ENCODE assay signal across 12 mouse cellular contexts in the genomic region with DNA sequence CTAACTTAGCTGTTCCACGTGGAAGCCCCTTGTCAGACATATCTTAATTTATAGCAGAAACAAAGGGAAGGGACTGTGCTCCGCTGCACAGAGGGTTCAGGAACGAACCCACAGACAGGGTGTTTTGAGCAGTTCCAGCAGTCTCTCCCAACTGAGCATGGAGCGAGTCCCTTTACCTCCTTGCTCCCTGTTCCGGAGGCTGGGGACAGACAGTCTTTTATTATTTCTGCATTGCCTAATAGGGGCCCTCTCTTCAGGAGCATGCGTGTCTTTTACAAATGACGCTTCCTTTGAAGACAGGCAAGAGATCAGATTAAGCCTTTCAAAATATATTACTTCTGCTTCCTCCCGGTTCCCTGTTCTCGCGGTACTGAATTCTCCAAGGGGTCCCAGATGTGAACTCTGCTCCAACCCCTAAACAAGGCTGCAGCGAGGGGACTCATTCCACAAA.
DNase-seq lines count a peak whose midpoint lies in the region; ATAC-seq and TF ChIP-seq lines count a peak whose summit lies in the region.
"Had no signal": no experiment of that assay in that cellular context is flagged by ENCODE, and none has a peak within 500 bp of the region (broad histone marks: within the 10 kb centered on the region; RNA-seq: fewer than 3 reads in every experiment).

No protein-coding gene starts in this region.

- H3K36me3 ChIP-seq in lung, embryonic 14.5 days (ENCODE audit: insufficient read depth) = no peaks in the 10 kb centered on the region
- no peaks in the 10 kb centered on the region for H3K36me3 ChIP-seq in embryonic facial prominence, embryonic 11.5 days (replicated peaks; ENCODE audit: control insufficient read depth, insufficient read depth, low read depth, low read length)
- no peaks in the 10 kb centered on the region for H3K36me3 ChIP-seq in hindbrain, embryonic 14.5 days (replicated peaks; ENCODE audit: control insufficient read depth, insufficient read depth)
- no peaks in the 10 kb centered on the region for H3K36me3 ChIP-seq in neural tube, embryonic 13.5 days
- H3K36me3 ChIP-seq: lung, embryonic 15.5 days had no signal

- peak; percentile 31; the same call in 1 of the 2 replicates for ATAC-seq in lung, embryonic 14.5 days (ENCODE audit: insufficient read depth)
- peak; percentile 56; the same call in 1 of the 2 replicates for ATAC-seq in embryonic facial prominence, embryonic 11.5 days (replicated peaks; ENCODE audit: insufficient number of reproducible peaks, low FRiP score, low TSS enrichment, low read depth)
- ATAC-seq in hindbrain, embryonic 14.5 days (ENCODE audit: low FRiP score) = peak; percentile 21; the same call in 1 of the 2 replicates
- no peak for ATAC-seq in neural tube, embryonic 13.5 days (ENCODE audit: low read depth)

- H3K9ac ChIP-seq in lung, embryonic 14.5 days = no peak overlapping the region
- H3K9ac ChIP-seq in embryonic facial prominence, embryonic 11.5 days (replicated peaks; ENCODE audit: low read length) = no peak overlapping the region
- no peak overlapping the region for H3K9ac ChIP-seq in hindbrain, embryonic 14.5 days
- no peak overlapping the region for H3K9ac ChIP-seq in neural tube, embryonic 13.5 days
- H3K9ac ChIP-seq: lung, embryonic 15.5 days had no signal

- no peaks in the 10 kb centered on the region for H3K27me3 ChIP-seq in lung, embryonic 14.5 days (ENCODE audit: insufficient read depth, low read length)
- no peaks in the 10 kb centered on the region for H3K27me3 ChIP-seq in embryonic facial prominence, embryonic 11.5 days (ENCODE audit: control insufficient read depth, insufficient read depth, low read length)
- H3K27me3 ChIP-seq in hindbrain, embryonic 14.5 days (ENCODE audit: control insufficient read depth, insufficient read depth, low read length) = no peaks in the 10 kb centered on the region
- H3K27me3 ChIP-seq in neural tube, embryonic 13.5 days = peaks cover 13% of the 10 kb centered on the region; the same call in 1 of the 2 replicates
- H3K27me3 ChIP-seq: lung, embryonic 15.5 days had no signal

- no peak overlapping the region for H3K27ac ChIP-seq in lung, embryonic 14.5 days (ENCODE audit: low read depth)
- no peak overlapping the region for H3K27ac ChIP-seq in embryonic facial prominence, embryonic 11.5 days (replicated peaks; ENCODE audit: low read depth, low read length)
- H3K27ac ChIP-seq in hindbrain, embryonic 14.5 days = no peak overlapping the region
- no peak overlapping the region for H3K27ac ChIP-seq in neural tube, embryonic 13.5 days (replicated peaks)
- no peak overlapping the region for H3K27ac ChIP-seq in layer of hippocampus, adult 2 months
- H3K27ac ChIP-seq: lung, embryonic 15.5 days had no signal

- no peak overlapping the region for H3K4me2 ChIP-seq in lung, embryonic 14.5 days
- no peak overlapping the region for H3K4me2 ChIP-seq in embryonic facial prominence, embryonic 11.5 days (ENCODE audit: low read depth, low read length)
- no peak overlapping the region for H3K4me2 ChIP-seq in hindbrain, embryonic 14.5 days (replicated peaks)
- H3K4me2 ChIP-seq in neural tube, embryonic 13.5 days = peak overlapping the region; percentile 1; the same call in 1 of the 2 replicates
- H3K4me2 ChIP-seq: lung, embryonic 15.5 days had no signal

- WGBS in lung, embryonic 14.5 days = 31% methylated on average over 11 of the region's 11 CpGs
- WGBS in embryonic facial prominence, embryonic 11.5 days = 31% methylated on average over 11 of the region's 11 CpGs
- 26% methylated on average over 11 of the region's 11 CpGs for WGBS in hindbrain, embryonic 14.5 days
- 20% methylated on average over 11 of the region's 11 CpGs for WGBS in neural tube, embryonic 13.5 days

- H3K4me1 ChIP-seq in lung, embryonic 14.5 days (ENCODE audit: insufficient read depth) = peaks cover 5% of the 10 kb centered on the region; the same call in 1 of the 2 replicates
- H3K4me1 ChIP-seq in embryonic facial prominence, embryonic 11.5 days (ENCODE audit: control insufficient read depth, insufficient read depth, low read length) = no peaks in the 10 kb centered on the region
- H3K4me1 ChIP-seq in hindbrain, embryonic 14.5 days (replicated peaks; ENCODE audit: control insufficient read depth, insufficient read depth, low read length) = no peaks in the 10 kb centered on the region
- H3K4me1 ChIP-seq in neural tube, embryonic 13.5 days (replicated peaks) = peaks cover 8% of the 10 kb centered on the region

- no peak overlapping the region for H3K4me3 ChIP-seq in lung, embryonic 14.5 days (ENCODE audit: low read depth, low read length)
- H3K4me3 ChIP-seq in embryonic facial prominence, embryonic 11.5 days (ENCODE audit: low read depth, low read length) = no peak overlapping the region
- no peak overlapping the region for H3K4me3 ChIP-seq in hindbrain, embryonic 14.5 days (replicated peaks; ENCODE audit: low read length)
- H3K4me3 ChIP-seq in neural tube, embryonic 13.5 days = no peak overlapping the region
- H3K4me3 ChIP-seq in layer of hippocampus, adult 2 months = no peak overlapping the region
- H3K4me3 ChIP-seq: lung, embryonic 15.5 days; myocyte had no signal

- no peaks in the 10 kb centered on the region for H3K9me3 ChIP-seq in lung, embryonic 14.5 days (ENCODE audit: low read depth, low read length)
- H3K9me3 ChIP-seq in embryonic facial prominence, embryonic 11.5 days (replicated peaks; ENCODE audit: control insufficient read depth, low read length) = no peaks in the 10 kb centered on the region
- H3K9me3 ChIP-seq in hindbrain, embryonic 14.5 days (ENCODE audit: control insufficient read depth, low read length) = no peaks in the 10 kb centered on the region
- no peaks in the 10 kb centered on the region for H3K9me3 ChIP-seq in neural tube, embryonic 13.5 days
- H3K9me3 ChIP-seq: lung, embryonic 15.5 days had no signal

- DNase-seq in lung, embryonic 14.5 days = peak; percentile 34
- DNase-seq in lung, postnatal 10 days = no peak
- DNase-seq in embryonic facial prominence, embryonic 11.5 days (ENCODE audit: low spot score) = peak; percentile 28
- DNase-seq in hindbrain, embryonic 14.5 days (ENCODE audit: low spot score) = no peak
- DNase-seq in urinary bladder, adult 2 months (ENCODE audit: low spot score) = no peak
- DNase-seq in layer of hippocampus, adult 2 months (ENCODE audit: low spot score in 2 of 2) = no peak
- DNase-seq: cerebellum, postnatal 25 days; kidney, adult 2 months; thymus, adult 2 months had no signal

- TF ChIP-seq CTCF in lung, embryonic 14.5 days (IDR thresholded peaks at IDR 0.05; ENCODE audit: low read depth) = no peak
- TF ChIP-seq CTCF in layer of hippocampus, adult 2 months (conservative IDR thresholded peaks at IDR 0.05) = no peak

Comparison
In these comparisons a context has a peak if more than half of its experiments do, and no peak if none do; other contexts are left out.
1. DNase-seq: peak in lung, embryonic 14.5 days (single experiment) and embryonic facial prominence, embryonic 11.5 days (single experiment); none in lung, postnatal 10 days (single experiment), hindbrain, embryonic 14.5 days (single experiment), urinary bladder, adult 2 months (single experiment) and layer of hippocampus, adult 2 months (0 of 2).